Mouse (Mus musculus) urinary bladder, postnatal 25 days (tissue): Measurements from ENCODE around the gene Slc10a7.
"Not testable (repeated sequence)": the region's sequence is repeated elsewhere in the genome, so short reads cannot be mapped to it uniquely, and the experiment has no call there.

ENCODE experiments used
- DNase-seq: peaks from one replicate; pipeline ENCODE4 v3.0.0; 2022; ENCODE audit warnings: low spot score

Gene Slc10a7

DNA sequence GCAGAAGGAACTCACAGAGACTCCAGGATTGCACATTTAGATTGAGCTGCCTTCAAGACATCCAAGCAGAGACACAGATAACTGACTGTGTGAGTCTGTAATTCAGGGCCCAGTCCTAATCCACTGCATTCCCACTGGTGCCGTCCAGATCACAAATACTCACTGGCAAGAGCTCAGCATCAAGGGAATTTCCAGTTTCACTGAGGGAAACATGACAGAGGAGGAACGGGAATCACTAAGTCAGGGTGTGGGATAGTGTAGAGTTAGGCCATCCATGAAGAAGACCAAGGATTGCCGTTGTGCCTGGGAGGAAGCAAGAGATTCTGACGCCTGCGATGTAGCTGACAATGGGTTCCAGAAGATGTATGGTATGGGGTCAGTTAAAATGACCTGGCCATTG lies 159.1 kb downstream of the Slc10a7 start:
- DNase-seq: no peak

DNA sequence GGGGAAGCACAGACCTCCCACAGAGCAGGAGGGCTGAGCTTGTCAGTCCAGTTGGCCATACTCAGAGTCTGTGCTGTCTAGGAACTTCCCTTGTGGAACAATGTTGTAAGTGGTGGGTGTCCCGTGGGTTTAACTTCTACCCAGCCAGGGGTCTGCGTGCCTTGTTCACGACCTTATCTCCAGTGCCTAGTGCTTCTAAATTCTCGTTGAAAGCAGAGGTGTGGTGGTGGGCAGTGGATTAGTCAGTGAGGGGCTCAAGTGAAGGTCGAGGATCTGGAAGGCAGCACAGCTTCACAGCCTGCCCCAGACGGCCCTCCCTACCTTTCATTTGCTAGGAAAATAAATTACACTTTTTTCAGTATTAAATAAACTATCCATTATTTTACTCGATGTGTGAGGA lies 161.1 kb downstream of the Slc10a7 start:
- no peak for DNase-seq

DNA sequence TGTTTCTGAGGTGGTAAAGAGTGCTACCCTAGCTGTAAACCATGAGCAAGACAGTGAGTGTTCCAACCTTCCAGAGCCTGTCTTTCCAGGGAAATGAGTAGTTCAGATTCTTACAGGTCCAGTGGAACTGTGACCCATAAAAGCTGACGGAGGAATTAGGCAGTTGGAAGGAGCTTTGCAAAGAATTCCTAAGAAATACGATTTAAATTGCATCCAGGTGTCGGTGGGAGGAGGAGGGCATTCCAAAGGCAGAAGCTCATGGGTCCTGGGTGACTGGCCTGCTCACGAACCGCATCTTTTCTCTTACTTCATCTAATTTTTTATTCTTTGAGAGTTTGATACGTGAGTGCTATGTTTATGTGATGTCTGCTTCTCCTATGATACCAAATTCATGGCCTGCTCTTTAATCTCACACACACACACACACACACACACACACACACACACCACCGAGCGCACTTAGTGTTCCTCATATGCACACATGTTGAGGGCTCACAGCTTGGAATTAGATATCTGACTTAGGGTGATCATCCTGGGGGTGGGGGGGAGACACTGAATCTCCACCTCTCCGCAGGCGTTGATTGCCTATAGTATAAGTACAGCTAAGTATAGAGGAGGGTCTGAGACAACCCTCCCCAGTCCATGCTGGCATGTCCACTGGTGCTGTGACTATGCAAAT lies 169.5 kb downstream of the Slc10a7 start:
- no peak for DNase-seq

DNA sequence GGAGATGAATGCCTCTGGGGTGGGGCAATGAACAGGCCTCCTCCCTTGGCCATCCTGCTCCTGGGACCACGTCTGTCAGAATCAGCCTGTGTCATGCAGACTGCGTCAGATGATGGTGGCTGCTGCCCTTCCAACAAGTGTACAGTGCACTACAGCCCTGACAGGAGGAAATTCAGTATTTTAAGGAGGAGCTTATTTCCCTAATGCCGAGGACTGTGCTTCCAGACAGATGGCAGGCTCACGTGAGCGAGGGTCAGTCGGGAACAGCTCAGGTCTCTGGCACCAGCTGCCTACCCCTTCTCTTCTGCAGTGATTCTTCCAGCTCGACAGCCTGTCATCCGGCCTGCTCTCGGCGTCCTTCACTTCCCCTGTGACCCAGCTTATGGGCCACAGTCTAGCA lies 181.6 kb downstream of the Slc10a7 start:
- DNase-seq: no peak

DNA sequence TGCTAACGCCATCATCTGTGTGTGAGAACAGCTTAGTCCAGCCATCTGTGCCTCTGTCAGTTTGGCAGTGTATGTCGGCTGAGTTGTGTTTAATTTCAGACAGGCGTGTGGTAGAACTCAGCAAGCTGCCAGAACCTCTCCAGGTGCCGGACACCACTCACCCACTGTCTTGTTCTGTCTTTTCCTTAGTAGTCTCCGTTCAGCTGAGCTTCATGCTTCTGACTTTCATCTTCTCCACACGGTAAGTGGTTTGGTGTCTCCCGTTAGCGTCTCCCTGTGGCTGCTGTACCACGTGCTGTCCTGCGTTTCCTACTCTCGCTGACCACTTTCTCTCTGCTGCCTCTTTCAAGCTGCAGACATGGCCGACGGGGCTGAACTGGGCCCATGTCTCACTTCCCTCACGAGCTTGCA lies 189.2 kb downstream of the Slc10a7 start:
- no peak for DNase-seq

DNA sequence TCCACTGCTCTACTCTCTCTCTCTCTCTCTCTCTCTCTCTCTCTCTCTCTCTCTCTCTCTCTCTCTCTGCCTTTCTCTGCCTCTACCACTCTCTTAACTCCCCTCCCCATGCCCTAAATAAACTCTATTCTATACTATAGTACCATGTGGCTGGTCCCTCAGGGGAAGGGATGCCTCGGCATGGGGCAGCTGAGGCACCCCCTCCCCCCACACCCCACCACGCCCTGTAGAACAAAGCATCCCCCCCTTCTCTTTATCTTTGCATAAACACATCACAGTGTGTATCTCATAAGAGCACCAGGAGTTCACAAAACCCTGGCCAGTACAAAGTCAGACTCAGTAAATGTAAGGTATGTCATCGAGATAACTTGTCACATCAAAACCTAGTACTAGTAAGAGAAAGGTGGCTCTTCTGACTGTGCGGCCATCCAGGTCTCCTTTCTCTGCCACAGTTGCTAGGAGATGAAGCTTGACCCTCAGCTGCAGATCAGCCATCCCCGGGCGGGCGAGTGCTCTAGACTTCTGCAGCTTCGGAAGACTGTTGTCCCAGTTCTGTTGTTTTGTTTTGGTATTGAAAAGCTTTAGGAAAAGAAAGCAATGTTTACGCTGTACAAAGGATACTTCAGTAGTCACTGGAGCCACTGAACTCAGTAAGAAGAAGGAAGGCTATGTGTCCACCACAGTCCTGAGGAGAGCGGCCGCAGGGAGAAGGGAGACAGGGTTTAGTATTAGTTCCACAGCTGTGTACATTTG lies 194.1 kb downstream of the Slc10a7 start:
- no peak for DNase-seq

DNA sequence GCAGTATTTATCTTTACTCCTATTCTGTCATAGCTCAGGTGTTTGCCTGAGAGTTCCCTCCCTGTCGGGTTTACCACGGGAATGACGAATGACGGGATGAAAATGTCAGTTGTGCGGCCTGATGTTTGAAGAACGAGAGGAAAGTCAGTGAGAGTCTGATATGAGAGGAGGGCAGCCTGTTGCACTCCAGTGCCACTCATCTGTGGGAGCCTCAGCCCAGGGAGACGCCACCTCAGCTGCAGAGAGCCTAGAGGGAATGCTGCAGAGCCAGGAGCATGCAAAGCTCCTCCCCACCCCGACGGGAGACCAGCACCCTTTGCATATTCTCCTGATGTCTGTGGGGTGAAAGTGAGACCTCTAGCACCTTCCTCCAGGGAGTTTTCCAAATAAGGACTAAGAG lies 196.8 kb downstream of the Slc10a7 start:
- no peak for DNase-seq

DNA sequence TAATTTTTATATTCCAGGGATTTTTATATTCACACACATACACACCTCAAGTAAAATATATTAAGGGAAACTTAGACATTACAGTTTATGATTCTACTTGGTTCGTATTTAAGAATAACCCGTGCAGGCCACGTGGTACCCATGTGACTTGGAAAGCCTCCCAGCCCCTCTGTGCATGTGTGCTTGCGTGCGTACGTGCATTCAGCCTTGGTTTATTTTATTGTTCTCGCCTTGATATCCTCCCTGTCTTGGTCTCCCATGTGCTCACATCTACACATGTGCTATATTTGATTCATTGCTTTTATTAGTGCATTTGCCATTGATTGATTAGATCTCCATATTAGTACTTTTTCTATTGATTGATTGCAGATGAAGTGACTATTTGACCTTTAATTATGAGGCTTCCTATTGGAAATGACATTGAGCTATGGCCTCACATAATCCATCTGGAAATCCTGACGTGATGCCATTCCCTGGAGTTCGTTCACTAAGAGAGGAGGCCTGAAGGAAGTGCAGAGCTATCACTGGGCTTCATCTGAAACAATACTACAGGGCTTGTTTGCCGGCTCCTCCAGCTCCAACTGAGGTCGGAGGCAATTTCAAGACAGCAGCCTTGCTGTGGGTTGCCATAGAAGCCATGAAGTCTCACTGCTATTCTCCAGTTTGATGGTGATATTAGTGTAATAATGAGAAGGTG lies 200.9 kb downstream of the Slc10a7 start:
- no peak for DNase-seq

DNA sequence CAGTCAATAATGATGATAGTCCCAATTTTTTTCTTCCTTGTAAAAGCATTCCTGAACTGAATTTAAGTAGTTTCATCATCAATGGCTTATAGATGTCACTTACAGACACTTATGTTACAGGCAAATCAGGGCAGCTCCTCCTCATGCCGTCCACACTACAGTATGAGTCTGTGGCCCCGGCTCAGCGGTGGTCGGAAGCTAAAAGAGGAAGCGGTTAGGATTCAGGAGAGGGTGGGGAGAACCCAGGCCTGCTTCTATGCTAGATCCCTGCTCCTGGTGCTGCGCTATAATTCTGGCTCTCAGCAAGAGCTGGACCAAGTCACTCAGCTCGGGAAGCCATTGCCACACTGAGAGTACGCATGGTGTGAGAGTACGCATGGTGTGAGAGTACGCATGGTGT lies 201.8 kb downstream of the Slc10a7 start:
- DNase-seq: no peak

DNA sequence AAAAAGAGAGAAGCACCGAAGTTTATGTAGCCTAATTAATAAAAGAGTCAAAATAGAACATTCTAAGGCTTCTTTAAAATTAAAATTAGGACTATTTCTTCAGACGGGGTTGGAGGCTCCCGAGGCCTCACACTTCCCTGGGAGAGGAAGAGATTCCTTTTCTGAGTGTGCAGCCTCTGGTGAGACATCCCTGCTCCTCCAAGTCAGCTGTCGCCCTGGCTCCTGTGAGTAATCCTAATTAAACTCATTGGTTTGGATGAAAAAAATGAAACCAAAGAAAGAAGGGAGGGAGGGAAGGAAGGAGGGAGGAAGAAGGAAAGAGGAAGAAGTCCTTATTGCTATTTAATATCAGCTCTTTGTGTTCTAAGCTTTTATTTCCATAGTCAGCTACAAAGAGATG lies 205.7 kb downstream of the Slc10a7 start:
- DNase-seq: no peak

DNA sequence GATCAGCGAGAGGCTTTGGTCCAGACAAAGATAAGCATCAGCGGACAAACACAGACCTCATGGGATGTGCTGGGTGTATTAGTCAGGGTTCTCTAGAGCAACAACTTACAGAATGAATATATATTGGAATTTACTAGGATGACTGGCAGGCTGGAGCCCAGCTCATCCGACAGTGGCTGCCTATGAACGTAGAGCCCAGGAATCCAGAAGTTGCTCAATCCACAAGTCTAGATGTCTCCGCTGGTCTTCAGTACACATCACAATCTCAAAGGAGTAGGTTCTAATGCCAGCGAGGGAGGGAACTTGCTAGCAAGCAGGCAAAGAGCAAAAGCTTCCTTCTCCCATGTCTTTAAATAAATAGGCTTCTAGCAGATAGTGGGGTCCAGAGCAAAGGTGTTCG lies 207.4 kb downstream of the Slc10a7 start:
- no peak for DNase-seq

DNA sequence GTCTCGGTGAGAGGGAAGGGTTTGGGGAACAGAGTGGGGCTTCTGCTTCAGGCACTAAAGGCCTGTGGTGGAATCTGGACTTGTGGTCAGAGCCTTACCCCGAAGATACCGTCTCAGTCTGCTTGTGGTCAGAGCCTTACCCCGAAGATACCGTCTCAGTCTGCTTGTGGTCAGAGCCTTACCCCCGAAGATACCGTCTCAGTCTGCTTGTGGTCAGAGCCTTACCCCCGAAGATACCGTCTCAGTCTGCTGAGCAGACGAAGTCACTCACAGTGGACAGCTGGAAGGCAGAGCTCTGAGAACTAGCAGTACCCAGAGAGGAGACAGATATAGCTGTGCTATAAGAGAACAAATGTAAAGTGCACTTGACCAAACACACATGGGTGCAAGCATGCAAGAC lies 208.0 kb downstream of the Slc10a7 start:
- DNase-seq: not testable (repeated sequence)

DNA sequence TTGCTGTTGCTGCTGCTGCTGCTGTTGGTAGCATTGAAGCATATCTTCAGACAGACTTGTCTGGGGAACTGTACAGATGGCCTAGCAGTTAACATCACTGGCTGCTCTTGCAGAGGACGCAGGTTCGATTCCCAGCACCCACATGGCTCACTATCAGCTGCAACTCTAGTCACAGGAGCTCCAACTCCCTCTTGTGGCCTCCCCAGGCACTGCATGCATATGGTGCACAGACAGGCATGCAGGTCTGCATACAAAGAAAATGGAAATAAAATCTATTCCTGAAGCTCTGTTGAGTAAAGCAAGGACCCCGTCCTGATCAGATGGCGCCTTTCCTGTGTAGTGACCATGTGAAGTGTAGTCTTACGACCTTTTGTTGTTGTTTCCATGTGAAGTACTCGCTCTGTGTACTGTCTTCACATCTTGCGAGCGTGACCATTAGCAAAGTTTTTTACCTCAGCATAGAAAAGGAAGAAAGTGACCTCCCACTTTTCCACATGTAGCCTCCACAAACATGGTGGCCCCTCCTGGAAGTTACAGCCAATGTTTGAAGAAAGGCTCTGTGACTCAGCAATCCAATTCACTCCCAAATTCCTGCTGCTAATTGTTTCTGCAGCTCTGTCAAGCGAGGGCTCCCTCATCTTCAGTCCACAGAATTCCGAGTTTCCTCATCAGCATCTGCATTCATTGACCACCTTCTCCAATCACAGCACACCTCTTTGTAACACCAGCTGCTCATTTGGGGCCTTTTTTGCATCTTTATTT lies 210.3 kb downstream of the Slc10a7 start:
- no peak for DNase-seq

DNA sequence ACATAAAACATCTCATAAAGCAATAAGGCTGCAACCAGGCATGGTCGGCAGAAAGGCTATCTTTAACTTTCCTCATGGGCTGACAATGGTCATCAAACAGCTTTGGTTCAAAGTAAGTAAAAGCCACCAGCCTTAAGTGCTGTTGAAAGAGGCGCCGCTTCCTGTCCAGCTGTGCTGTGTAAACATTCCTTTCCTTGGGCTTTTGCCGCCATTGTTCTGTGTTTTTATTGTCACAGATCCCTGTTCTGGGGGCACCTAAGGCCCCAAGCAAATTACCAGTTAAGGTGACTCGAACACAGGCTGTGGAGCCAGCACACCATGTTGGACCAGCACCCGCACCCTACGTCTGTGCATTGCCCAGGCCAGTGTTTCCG lies 210.9 kb downstream of the Slc10a7 start:
- DNase-seq: no peak

DNA sequence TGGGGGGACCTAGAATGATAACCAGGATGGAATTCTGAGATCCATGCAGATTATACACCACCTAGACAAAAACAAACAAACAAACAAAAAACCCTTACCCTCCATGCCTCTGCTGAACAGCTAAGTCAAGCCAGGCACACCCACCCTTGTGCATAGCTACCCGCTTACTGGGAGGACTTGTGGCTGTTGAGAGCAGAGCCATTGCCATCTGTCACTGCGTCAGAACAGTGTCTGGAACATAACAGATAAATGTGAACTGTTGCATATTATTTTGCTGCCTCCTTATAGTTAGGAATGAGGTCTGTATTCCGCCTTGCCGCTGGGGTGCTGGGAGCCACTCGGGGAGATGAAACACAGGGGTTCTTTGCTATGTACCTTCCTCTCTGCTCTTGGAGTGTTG lies 212.4 kb downstream of the Slc10a7 start:
- no peak for DNase-seq

DNA sequence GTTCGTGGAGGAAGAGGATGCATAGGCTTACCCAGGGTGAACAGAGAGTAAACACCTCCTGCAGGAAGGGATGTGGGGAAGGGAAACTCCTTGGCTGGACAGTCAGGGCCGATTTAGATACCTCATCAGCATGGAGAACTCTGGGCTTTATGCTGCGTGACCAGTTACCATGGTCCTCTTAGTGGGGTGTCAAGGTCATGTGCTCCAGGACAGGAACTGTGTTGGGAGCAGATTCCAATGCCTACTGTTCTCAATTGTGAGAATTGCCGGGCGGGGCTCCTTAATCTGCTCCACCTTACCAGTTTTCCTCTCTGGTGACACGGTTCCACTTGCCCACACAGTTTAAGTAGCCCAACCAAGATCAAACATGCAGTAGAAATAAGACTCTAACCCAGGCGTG lies 213.1 kb downstream of the Slc10a7 start:
- DNase-seq: no peak

DNA sequence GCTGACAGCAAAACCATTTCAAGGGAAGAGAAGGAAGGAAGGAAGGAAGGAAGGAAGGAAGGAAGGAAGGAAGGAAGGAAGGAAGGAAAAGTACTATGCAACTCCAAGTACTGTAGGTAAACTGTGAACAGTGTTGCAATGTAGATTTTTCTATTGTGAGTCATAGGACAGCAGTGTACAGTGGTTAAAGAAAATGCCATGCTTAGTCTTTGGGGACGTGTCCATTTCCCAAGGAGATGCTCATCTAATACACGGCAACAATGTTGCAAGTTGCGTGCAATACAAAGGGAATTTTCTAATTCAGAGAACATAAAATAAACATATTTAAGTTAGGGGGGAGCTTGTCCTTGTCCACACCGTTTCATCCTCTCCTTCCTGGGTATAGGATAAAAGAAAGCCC lies 215.7 kb downstream of the Slc10a7 start:
- no peak for DNase-seq

DNA sequence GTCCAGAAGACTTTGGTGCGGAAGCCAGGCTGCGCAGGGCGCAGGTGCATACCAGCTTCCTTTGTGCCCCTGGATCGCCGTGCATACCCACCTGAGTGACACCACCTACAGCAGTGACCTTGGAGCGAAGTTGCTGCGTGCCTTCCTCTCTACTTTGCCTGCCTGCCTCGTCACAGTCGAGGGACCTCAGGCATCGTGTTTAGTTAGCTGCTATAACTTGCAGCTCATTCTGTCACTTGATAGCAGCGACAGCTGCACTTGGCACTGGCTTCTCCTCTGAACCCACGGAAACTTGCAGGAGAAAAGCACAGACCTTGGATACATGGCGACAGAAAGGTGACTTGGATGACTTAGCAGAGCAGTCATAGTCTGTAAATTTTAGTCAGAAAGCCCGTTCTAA lies 219.1 kb downstream of the Slc10a7 start:
- no peak for DNase-seq

DNA sequence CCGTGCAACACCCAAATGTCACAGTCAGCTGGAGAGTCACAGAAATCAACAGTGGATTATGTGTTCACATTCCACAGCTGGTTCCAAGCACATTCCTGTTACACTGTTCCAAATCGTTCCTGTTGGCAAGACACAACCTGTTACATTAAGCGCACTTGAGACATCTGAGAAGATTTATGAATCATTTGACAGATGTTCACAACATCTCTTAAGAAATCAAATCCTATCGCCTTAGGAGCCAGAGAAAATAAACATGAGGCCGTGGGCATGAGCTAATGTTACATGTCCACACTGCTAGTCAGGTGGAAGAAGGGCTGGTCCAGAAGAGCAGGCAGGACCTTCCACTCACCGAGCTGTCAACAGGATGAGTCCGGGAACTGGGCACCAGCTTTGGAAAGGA lies 223.3 kb downstream of the Slc10a7 start:
- no peak for DNase-seq

DNA sequence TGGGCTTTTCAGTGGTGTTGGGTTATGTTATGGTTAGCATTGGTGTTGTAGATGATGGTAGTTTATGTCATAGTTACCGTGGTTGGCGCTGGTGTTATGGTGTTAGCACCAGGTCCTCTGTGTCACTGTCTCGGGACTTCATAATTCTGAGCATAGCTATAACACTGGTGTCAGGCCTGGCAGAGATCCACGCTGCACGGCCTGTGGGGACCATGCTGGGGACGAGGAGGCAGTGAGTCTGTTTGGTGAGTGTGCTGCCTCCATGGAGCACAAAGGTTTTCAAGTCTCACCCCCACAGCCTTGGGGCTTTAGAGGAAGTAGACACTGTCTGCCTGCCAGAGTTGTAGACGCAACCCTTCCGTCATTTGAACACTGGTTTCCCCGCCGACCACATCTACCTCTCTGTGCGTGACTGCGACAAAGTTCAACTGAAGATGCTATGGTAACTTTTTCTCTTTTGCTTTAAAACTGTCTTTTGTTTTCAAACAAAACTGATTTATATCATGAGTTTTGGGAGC lies 223.9 kb downstream of the Slc10a7 start:
- DNase-seq: no peak

DNA sequence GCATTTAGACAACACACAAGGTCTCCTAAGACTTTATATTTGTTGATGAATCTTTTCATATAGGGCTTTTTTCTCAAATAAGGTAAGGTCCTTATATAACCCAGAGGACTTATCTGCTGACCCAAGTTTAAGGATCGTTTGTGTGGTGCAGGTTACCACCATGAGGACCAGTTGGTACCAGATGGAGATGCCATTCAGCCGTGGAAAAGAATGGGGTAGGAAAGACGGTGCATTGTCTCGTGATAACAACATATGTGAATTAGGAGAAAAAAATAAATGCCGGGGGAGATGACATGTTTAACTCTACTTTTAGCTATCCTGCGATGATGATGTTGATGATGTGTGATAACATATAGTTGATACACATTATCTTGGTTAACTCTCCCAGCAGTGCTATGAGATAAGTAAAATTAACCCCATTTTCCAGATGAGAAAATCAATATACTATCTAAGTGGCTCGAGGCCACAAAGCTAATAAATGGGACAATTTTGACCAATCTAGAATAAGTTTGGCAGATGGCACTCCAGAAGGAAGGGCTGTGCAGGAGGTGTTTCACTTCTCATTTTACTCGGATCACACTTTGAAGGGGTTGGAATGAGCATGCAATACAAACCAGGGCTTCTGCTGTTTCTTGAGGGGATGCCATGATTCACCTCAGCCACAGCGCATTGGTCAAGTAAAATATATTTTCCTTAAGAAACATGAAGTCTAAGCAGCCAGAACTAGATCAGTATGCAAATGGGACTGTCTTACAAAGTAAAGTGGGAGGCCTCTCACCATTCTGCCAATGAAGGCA lies 225.8 kb downstream of the Slc10a7 start:
- DNase-seq: no peak

DNA sequence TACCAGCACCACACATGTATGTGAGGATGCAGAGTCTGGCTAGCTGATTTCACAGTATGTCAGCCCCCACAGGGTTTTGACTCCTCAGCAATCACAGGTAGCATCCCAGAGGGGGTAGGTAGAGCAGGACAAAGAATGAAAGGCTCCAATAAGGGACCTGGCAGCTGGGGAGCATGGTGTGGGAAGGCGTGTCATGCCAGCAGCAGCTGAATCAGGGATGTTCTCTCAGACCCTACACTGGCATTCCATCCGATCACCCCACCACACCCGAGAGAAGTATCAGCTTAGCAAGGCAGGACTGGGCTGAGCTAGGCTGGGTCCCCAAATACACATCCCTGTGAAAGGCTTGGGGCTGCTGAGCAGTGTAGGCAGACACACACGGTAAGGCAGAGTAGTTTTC lies 229.2 kb downstream of the Slc10a7 start:
- DNase-seq: no peak
